Mouse (Mus musculus) heart, embryonic 15.5 days (tissue): ENCODE results near the gene Hivep3. TPM values are rescaled to one million over a fixed set of nuclear protein-coding genes. Genes with fewer than 3 reads are reported as not detected.
A peak's percentile ranks its signal among the peaks of the same experiment; 100 is the strongest.

Experiments used
- ATAC-seq: fragments of 200-750 bp; cut with Nextera tagmentation; replicated peaks from 2 replicates; pipeline ENCODE4 v1.8.0; 2017; ENCODE audit warnings: low read depth, moderate TSS enrichment; ENCODE audit not compliant: insufficient number of reproducible peaks, insufficient read depth, low FRiP score
- H3K27ac ChIP-seq: fragments of 300-500 bp; sonication (generic); 2 replicates; pipeline ENCODE4 v1.5.1; 2015; ENCODE audit warnings: mild to moderate bottlenecking, inconsistent platforms
- H3K27me3 ChIP-seq: fragments of 300-500 bp; sonication (generic); 2 replicates; pipeline ENCODE4 v1.6.1; 2015; ENCODE audit warnings: inconsistent platforms
- H3K36me3 ChIP-seq: fragments of 300-500 bp; sonication (generic); 2 replicates; pipeline ENCODE4 v1.6.1; 2015; ENCODE audit warnings: mild to moderate bottlenecking, inconsistent platforms
- H3K4me1 ChIP-seq: fragments of 300-500 bp; sonication (generic); replicated peaks from 2 replicates; pipeline ENCODE4 v1.6.1; 2015; ENCODE audit warnings: inconsistent platforms
- H3K4me2 ChIP-seq: fragments of 300-500 bp; sonication (generic); 2 replicates; pipeline ENCODE4 v1.6.1; 2015; ENCODE audit warnings: inconsistent platforms, mild to moderate bottlenecking, moderate library complexity
- H3K4me3 ChIP-seq: fragments of 300-500 bp; sonication (generic); 2 replicates; pipeline ENCODE4 v1.5.1; 2015; ENCODE audit warnings: mild to moderate bottlenecking, inconsistent platforms
- H3K9ac ChIP-seq: fragments of 300-500 bp; sonication (generic); 2 replicates; pipeline ENCODE4 v1.6.1; 2015; ENCODE audit warnings: mild to moderate bottlenecking, inconsistent platforms
- H3K9me3 ChIP-seq: fragments of 300-500 bp; sonication (generic); replicated peaks from 2 replicates; pipeline ENCODE4 v1.6.1; 2016; ENCODE audit warnings: inconsistent platforms
- WGBS: fragments of 180-500 bp; shearing (Covaris S2); methylation state at CpG from one replicate; pipeline ENCODE4 v1.1.7; 2015; ENCODE audit warnings: mixed read lengths; 5-methylcytosine and 5-hydroxymethylcytosine counted together
- polyA plus RNA-seq: library from polyadenylated mRNA; unstranded; fragments of >200 nt; fragmentation: Nextera tagmentation; extraction: Ambion mirVana; gene quantifications from 2 replicates; pipeline ENCODE4 v1.2.1, GENCODE M21; 2015

Hivep3 gene
- polyA plus RNA-seq, 1 experiment from 2014 or later = 6.7 TPM

DNA sequence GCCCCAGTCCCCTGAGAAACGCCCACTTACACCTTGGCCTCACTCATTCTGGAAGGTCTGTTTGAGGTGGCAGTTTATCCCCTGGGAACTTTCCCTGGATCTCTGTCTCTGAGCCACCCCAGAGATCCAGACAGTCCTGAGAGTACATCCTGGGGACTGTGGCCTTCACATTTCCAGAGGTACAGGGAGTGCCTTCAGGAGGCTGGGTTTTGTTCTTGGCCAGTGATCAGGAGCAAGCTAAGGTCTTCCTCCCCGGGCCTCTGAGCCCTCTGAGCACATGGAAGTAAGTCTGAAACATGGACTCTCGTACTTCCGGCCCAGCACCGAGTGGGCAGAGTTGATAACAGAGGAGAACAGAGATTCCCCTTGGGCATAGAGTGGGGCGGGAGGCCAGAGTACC is 391.1 kb downstream of the Hivep3 start:
- H3K4me1 ChIP-seq = peaks cover 42% of the 10 kb centered on the region
- WGBS = 71% methylated on average over 6 of the region's 6 CpGs
- no peak overlapping the region for H3K4me2 ChIP-seq
- H3K36me3 ChIP-seq = no peaks in the 10 kb centered on the region
- no peak overlapping the region for H3K9ac ChIP-seq
- no peaks in the 10 kb centered on the region for H3K9me3 ChIP-seq
- no peak overlapping the region for H3K27ac ChIP-seq
- no peaks in the 10 kb centered on the region for H3K27me3 ChIP-seq
- ATAC-seq = no peak
- no peak overlapping the region for H3K4me3 ChIP-seq

- ATAC-seq = no peak
- Histone ChIP-seq H3K9me3 (no peaks in the 10 kb centered on the region), H3K4me3 (no peak overlapping the region), H3K36me3 (no peaks in the 10 kb centered on the region), H3K4me2 (no peak overlapping the region), H3K4me1 (peaks cover 47% of the 10 kb centered on the region), H3K27ac (no peak overlapping the region), H3K27me3 (no peaks in the 10 kb centered on the region), H3K9ac (no peak overlapping the region)
- WGBS = 66% methylated on average over 6 of the region's 6 CpGs
These were observed 392.5 kb downstream of the Hivep3 start for GRCm38 (mm10) chr4:120126047-120126446.

DNA sequence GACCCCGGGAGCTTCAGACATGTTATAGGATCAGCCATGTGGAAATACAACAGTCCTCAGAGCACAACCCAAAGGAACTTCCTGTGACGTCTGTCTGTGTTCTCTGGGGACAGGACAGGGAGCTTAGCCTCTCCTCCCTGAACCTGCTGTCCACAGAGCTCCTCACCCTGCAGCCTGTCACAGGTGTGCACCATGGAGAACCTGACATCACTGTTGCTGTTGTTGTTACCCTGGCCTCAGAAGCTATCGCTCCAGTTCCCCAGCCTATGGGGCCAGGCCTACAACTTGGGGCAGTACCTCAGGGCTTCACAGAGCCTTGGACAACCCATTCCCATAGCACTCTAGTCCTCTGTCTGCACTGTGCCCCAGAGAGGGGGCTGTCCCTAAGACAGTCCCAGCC is 393.7 kb downstream of the Hivep3 start:
- H3K36me3 ChIP-seq = no peaks in the 10 kb centered on the region
- H3K4me1 ChIP-seq = peaks cover 60% of the 10 kb centered on the region
- no peaks in the 10 kb centered on the region for H3K9me3 ChIP-seq
- H3K27me3 ChIP-seq = peaks cover 2% of the 10 kb centered on the region; the same call in 1 of the 2 replicates
- H3K27ac ChIP-seq = peak overlapping the region; percentile 17; the same call in 1 of the 2 replicates
- no peak for ATAC-seq
- no peak overlapping the region for H3K9ac ChIP-seq
- 82% methylated on average over 3 of the region's 3 CpGs for WGBS
- no peak overlapping the region for H3K4me2 ChIP-seq
- no peak overlapping the region for H3K4me3 ChIP-seq

- peak; percentile 63 for ATAC-seq
- no peaks in the 10 kb centered on the region for H3K9me3 ChIP-seq
- H3K36me3 ChIP-seq = no peaks in the 10 kb centered on the region
- H3K9ac ChIP-seq = no peak overlapping the region
- H3K27ac ChIP-seq = peak overlapping the region; percentile 17; the same call in 1 of the 2 replicates
- H3K4me2 ChIP-seq = no peak overlapping the region
- no peak overlapping the region for H3K4me3 ChIP-seq
- WGBS = 52% methylated on average over 4 of the region's 4 CpGs
- peaks cover 63% of the 10 kb centered on the region for H3K4me1 ChIP-seq
- H3K27me3 ChIP-seq = peaks cover 5% of the 10 kb centered on the region; the same call in 1 of the 2 replicates
These were observed 394.4 kb downstream of the Hivep3 start for GRCm38 (mm10) chr4:120128033-120128432.

DNA sequence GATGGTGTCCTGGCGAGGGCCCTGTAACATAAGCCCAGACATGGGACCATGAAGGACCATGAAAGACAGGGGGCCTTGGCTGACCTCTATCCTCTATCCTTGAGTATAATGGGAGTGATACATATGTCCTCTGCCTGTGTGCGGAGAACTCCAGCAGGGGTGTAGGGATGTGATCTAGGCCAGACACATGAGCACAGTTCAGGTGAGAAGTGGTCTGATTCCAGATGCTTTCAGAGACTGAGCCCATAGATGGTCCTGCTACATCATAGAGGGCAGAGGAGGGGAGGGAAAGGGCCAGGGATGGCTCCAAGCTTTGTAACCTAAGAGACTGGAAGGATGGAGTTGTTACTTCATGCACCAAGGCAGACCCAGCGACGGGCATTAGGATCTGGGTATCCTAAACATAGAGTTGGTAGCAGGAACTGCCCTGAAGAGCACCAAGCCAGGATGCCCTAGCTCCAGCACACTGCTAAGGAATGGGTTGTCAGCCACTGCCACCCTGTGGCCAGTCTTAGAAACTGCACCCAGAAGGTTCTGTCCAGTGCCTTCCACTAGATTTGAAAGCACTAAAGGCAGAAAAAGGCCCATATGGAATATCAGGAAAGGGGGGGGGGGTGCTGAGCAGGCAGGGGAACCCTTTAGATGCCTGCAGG is 395.8 kb downstream of the Hivep3 start:
- H3K27me3 ChIP-seq = peaks cover 13% of the 10 kb centered on the region; the same call in 1 of the 2 replicates
- 38% methylated on average over 4 of the region's 4 CpGs for WGBS
- no peak overlapping the region for H3K4me2 ChIP-seq
- no peak overlapping the region for H3K9ac ChIP-seq
- H3K4me3 ChIP-seq = no peak overlapping the region
- peaks cover 63% of the 10 kb centered on the region for H3K4me1 ChIP-seq
- H3K27ac ChIP-seq = no peak overlapping the region
- H3K36me3 ChIP-seq = no peaks in the 10 kb centered on the region
- ATAC-seq = no peak
- H3K9me3 ChIP-seq = no peaks in the 10 kb centered on the region

DNA sequence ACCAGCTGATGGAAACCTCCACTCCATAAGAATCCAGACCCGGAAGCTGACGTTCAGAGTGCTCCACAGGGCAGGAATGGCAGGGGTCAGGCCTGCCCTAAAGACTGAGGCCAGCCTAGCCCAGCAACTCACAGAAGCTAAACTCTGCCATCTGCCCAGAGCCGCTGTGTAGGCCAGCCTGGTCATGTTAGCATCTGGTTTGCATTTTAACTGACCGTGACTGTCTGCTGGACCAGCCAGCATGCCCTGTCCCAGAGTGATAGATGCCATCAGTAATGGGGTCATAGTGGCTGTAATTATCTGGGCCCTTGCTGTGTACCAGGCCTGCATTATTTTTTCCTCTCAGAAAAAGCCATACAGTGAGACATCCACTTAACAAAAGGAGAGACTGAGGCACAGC is 397.3 kb downstream of the Hivep3 start:
- WGBS = 76% methylated on average over 4 of the region's 4 CpGs
- Histone ChIP-seq H3K4me1 (peaks cover 51% of the 10 kb centered on the region), H3K27ac (peak overlapping the region; percentile 35), H3K9me3 (no peaks in the 10 kb centered on the region), H3K4me3 (no peak overlapping the region), H3K27me3 (peaks cover 17% of the 10 kb centered on the region; the same call in 1 of the 2 replicates), H3K9ac (no peak overlapping the region), H3K4me2 (0 out of 2 replicates have a peak overlapping the region, but pooled peaks have one; percentile 1), H3K36me3 (no peaks in the 10 kb centered on the region)
- ATAC-seq = no peak

- WGBS = 41% methylated on average over 24 of the region's 24 CpGs
- Histone ChIP-seq H3K4me3 (no peak overlapping the region), H3K9ac (no peak overlapping the region), H3K27ac (peak overlapping the region; percentile 35), H3K9me3 (no peaks in the 10 kb centered on the region), H3K4me1 (peaks cover 46% of the 10 kb centered on the region), H3K4me2 (peak overlapping the region; percentile 1; the same call in 1 of the 2 replicates), H3K27me3 (peaks cover 18% of the 10 kb centered on the region; the same call in 1 of the 2 replicates), H3K36me3 (no peaks in the 10 kb centered on the region)
- ATAC-seq = peak; percentile 82
These were observed 398.0 kb downstream of the Hivep3 start for GRCm38 (mm10) chr4:120131441-120132220.

DNA sequence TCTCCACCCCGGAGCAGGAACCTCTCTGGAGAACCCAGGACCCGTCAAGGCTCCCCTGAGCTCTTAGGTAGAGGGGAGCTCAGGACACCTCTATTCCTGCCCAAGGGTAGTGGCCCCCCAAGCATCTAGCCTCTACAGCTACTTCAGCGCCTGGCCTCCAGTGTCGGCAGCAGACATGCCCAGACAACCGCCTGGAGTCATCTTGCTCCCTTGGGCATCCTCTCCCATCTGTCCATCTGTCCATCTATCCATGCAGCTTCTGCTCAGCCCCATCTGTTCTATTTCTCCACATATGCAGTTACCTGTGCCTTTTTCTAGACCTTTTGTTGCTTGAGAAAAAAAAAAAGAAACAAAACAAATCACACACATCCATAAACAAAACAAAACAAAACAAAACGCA is 400.6 kb downstream of the Hivep3 start:
- Histone ChIP-seq H3K27me3 (peaks cover 23% of the 10 kb centered on the region), H3K4me1 (peaks cover 28% of the 10 kb centered on the region), H3K4me2 (no peak overlapping the region), H3K4me3 (no peak overlapping the region), H3K9me3 (no peaks in the 10 kb centered on the region), H3K27ac (no peak overlapping the region), H3K9ac (no peak overlapping the region), H3K36me3 (no peaks in the 10 kb centered on the region)
- 81% methylated on average over 6 of the region's 6 CpGs for WGBS
- no peak for ATAC-seq

- ATAC-seq = no peak
- peaks cover 35% of the 10 kb centered on the region for H3K4me1 ChIP-seq
- 38% methylated on average over 1 of the region's 1 CpGs for WGBS
- peaks cover 5% of the 10 kb centered on the region for H3K27me3 ChIP-seq
- H3K27ac ChIP-seq = no peak overlapping the region
- H3K9ac ChIP-seq = no peak overlapping the region
- H3K36me3 ChIP-seq = no peaks in the 10 kb centered on the region
- no peak overlapping the region for H3K4me2 ChIP-seq
- no peak overlapping the region for H3K4me3 ChIP-seq
- no peaks in the 10 kb centered on the region for H3K9me3 ChIP-seq
These were observed 408.2 kb downstream of the Hivep3 start for GRCm38 (mm10) chr4:120141810-120142209.

- Histone ChIP-seq H3K27me3 (peaks cover 5% of the 10 kb centered on the region), H3K4me2 (no peak overlapping the region), H3K4me1 (peaks cover 34% of the 10 kb centered on the region), H3K36me3 (no peaks in the 10 kb centered on the region), H3K27ac (no peak overlapping the region), H3K9ac (no peak overlapping the region), H3K9me3 (no peaks in the 10 kb centered on the region), H3K4me3 (no peak overlapping the region)
- WGBS = 82% methylated on average over 9 of the region's 9 CpGs
- no peak for ATAC-seq
These were observed 409.3 kb downstream of the Hivep3 start for GRCm38 (mm10) chr4:120142905-120143304.

- no peaks in the 10 kb centered on the region for H3K27me3 ChIP-seq
- no peak overlapping the region for H3K4me2 ChIP-seq
- no peaks in the 10 kb centered on the region for H3K36me3 ChIP-seq
- H3K9me3 ChIP-seq = no peaks in the 10 kb centered on the region
- H3K4me3 ChIP-seq = no peak overlapping the region
- 51% methylated on average over 5 of the region's 5 CpGs for WGBS
- peak overlapping the region; percentile 75 for H3K27ac ChIP-seq
- no peak for ATAC-seq
- no peak overlapping the region; the same call in 1 of the 2 replicates for H3K9ac ChIP-seq
- peaks cover 46% of the 10 kb centered on the region for H3K4me1 ChIP-seq
These were observed 410.8 kb downstream of the Hivep3 start for GRCm38 (mm10) chr4:120144343-120144742.
